Mouse (Mus musculus) C2C12 (cell line): Measurements from ENCODE around the gene Cpm.

Experiments used
- CEBPB ChIP-seq: IDR thresholded peaks from one replicate; pipeline ENCODE4 v1.6.1; 2011; ENCODE audit warnings: low read depth, mild to moderate bottlenecking, control low read depth, moderate library complexity
- CTCF ChIP-seq: IDR thresholded peaks from one replicate; pipeline ENCODE4 v1.5.1; 2011; ENCODE audit not compliant: control insufficient read depth, insufficient read depth, insufficient read length
- FOSL1 ChIP-seq: IDR thresholded peaks from one replicate; pipeline ENCODE4 v1.8.0; 2011; ENCODE audit warnings: mild to moderate bottlenecking, low read length; ENCODE audit not compliant: poor library complexity, insufficient read depth, severe bottlenecking
- MAX ChIP-seq: IDR thresholded peaks from one replicate; pipeline ENCODE4 v1.6.1; 2011; ENCODE audit warnings: mild to moderate bottlenecking, control low read depth
- MYOD1 ChIP-seq: IDR thresholded peaks from one replicate; pipeline ENCODE4 v1.6.1; 2011; ENCODE audit warnings: low read depth; ENCODE audit not compliant: control insufficient read depth, insufficient read length
- MYOG ChIP-seq: IDR thresholded peaks from one replicate; pipeline ENCODE4 v1.6.1; 2011; ENCODE audit not compliant: control insufficient read depth, insufficient read length; ENCODE audit errors: extremely low read depth
- USF1 ChIP-seq: IDR thresholded peaks from one replicate; pipeline ENCODE4 v1.6.1; 2011; ENCODE audit warnings: low read depth, mild to moderate bottlenecking, control low read depth, moderate library complexity

DNA sequence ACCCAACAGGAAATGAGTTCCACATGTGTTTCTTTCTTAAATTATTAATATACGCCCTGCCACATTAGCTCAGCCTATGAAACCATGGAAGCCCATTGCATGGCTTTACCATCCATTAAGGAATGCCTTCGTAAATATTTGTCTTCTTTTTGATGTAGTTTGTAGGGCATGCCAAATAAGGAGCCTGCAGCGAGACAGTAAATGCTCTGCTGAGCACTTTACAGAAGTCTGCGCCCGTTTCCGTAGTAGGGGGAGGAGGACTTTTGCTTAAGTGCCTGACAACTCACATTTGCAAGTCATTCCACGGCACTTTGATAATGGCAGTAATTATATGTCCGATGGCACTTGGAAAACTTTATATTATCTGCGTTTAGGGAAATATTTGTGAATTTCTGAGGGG is 37.5 kb upstream of the Cpm start:
- no peak for TF ChIP-seq MAX
- TF ChIP-seq CTCF: no peak
- TF ChIP-seq USF1: no peak
- TF ChIP-seq MYOD1: no peak
- TF ChIP-seq MYOG: no peak
- TF ChIP-seq CEBPB: no peak
- no peak for TF ChIP-seq FOSL1
